Mouse (Mus musculus) heart, postnatal 0 days (tissue): ENCODE data around the gene Pkd1l1. TPM values are rescaled to one million over a fixed set of nuclear protein-coding genes. Genes with fewer than 3 reads are reported as not detected.

Experiments used
- ATAC-seq: fragments of 200-750 bp; cut with Nextera tagmentation; 2 replicates; pipeline ENCODE4 v1.8.0; 2017; ENCODE audit warnings: low read depth, moderate number of reproducible peaks, moderate library complexity; ENCODE audit not compliant: insufficient read depth
- DNase-seq: peaks from one replicate; pipeline ENCODE4 v3.0.0-alpha.2; 2016; ENCODE audit warnings: low spot score
- H3K27ac ChIP-seq: fragments of 300-500 bp; sonication (generic); 2 replicates; pipeline ENCODE4 v1.5.1; 2014; ENCODE audit warnings: low read depth, mild to moderate bottlenecking
- H3K27me3 ChIP-seq: fragments of 300-500 bp; sonication (generic); 2 replicates; pipeline ENCODE4 v1.6.1; 2014; ENCODE audit warnings: low read length, mixed read lengths; ENCODE audit not compliant: control insufficient read depth, insufficient read depth
- H3K36me3 ChIP-seq: fragments of 300-500 bp; sonication (generic); replicated peaks from 2 replicates; pipeline ENCODE4 v1.6.1; 2014; ENCODE audit warnings: low read length, mixed read lengths; ENCODE audit not compliant: control insufficient read depth, insufficient read depth
- H3K4me1 ChIP-seq: fragments of 300-500 bp; sonication (generic); 2 replicates; pipeline ENCODE4 v1.6.1; 2014; ENCODE audit warnings: antibody characterized with exemption; ENCODE audit not compliant: control insufficient read depth, insufficient read depth
- H3K4me2 ChIP-seq: fragments of 300-500 bp; sonication (generic); 2 replicates; pipeline ENCODE4 v1.6.1; 2014; ENCODE audit warnings: low read depth, mild to moderate bottlenecking, low read length, moderate library complexity
- H3K4me3 ChIP-seq: fragments of 300-500 bp; sonication (generic); 2 replicates; pipeline ENCODE4 v1.5.1; 2014; ENCODE audit warnings: low read depth, low read length
- H3K9ac ChIP-seq: fragments of 300-500 bp; sonication (generic); replicated peaks from 2 replicates; pipeline ENCODE4 v1.6.1; 2014; ENCODE audit warnings: low read depth, low read length, mixed read lengths
- H3K9me3 ChIP-seq: fragments of 300-500 bp; sonication (generic); replicated peaks from 2 replicates; pipeline ENCODE4 v1.6.1; 2016; ENCODE audit warnings: low read length; ENCODE audit not compliant: control insufficient read depth
- CTCF ChIP-seq: IDR thresholded peaks from 2 replicates; pipeline ENCODE4 v1.5.1; 2016; ENCODE audit warnings: antibody characterized with exemption, control low read depth, low read depth
- EP300 ChIP-seq: IDR thresholded peaks from 2 replicates; pipeline ENCODE4 v1.6.1; 2016; ENCODE audit warnings: antibody characterized with exemption, low read depth
- WGBS: fragments of 180-500 bp; shearing (Covaris S2); extraction: QIAGEN DNeasy Blood & Tissue Kit; methylation state at CpG from one replicate; pipeline ENCODE4 v1.1.7; 2014; 5-methylcytosine and 5-hydroxymethylcytosine counted together
- polyA plus RNA-seq: library from polyadenylated mRNA; unstranded; fragments of >200 nt; fragmentation: Nextera tagmentation; extraction: Ambion mirVana; gene quantifications from 2 replicates; pipeline ENCODE4 v1.2.1, GENCODE M21; 2015
- total RNA-seq: library from RNA; depleted of rRNA; stranded (reverse); fragments of >200 nt; gene quantifications from 2 replicates; pipeline ENCODE4 v1.2.3, GENCODE M21; 2014; ENCODE audit warnings: low replicate concordance

Gene Pkd1l1
- total and polyA plus RNA-seq, 2 experiments from 2014 or later = 0.01 TPM; not detected in 1

DNA sequence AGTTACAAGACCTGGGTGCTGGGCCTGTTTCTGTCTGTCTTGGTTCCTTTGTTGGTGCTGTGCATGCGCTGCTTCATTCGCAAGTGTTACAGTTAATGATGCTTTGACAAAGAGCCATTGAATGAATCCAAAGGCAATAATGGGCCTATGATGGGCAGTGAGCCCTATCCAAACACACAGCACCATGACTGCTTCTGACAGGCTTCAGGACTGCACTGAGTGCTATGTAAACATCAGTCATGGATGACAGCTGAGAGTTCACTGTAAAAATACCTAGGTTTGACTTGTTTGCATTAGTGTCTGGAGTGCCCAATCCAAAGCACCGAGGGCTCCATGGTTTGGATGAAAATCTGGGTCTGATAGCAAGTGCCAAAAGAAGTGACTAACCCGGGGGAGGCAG lies 138.9 kb downstream of the Pkd1l1 start:
- Histone ChIP-seq H3K27me3 (no peaks in the 10 kb centered on the region), H3K4me3 (no peak overlapping the region), H3K36me3 (no peaks in the 10 kb centered on the region), H3K9me3 (no peaks in the 10 kb centered on the region), H3K27ac (no peak overlapping the region), H3K4me1 (no peaks in the 10 kb centered on the region), H3K4me2 (no peak overlapping the region), H3K9ac (no peak overlapping the region)
- TF ChIP-seq CTCF (no peak), EP300 (no peak)
- 81% methylated on average over 4 of the region's 4 CpGs for WGBS
- no peak for DNase-seq
- no peak for ATAC-seq

DNA sequence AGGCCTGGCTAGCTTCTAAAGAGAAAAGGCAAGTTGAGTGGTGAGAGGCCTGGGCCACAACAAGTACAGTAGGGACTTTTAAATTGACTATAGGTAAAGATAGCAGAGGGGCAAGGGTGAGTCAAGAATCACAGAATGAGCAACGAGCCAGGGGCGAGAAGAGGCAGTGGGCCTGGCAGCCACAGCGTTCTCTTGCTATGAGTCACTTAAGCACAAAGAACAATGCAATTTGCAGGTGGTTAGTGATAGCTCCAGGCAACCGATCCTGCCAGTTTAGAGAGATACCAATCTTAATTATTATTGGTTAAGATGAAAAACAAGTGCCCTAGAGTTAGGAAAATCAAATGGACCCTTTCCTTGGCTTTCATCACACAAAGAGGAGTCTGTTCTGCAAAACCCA lies 142.5 kb downstream of the Pkd1l1 start:
- H3K4me1 ChIP-seq = no peaks in the 10 kb centered on the region
- no peak for ATAC-seq
- 53% methylated on average over 4 of the region's 4 CpGs for WGBS
- H3K27me3 ChIP-seq = no peaks in the 10 kb centered on the region
- no peak overlapping the region for H3K4me3 ChIP-seq
- no peaks in the 10 kb centered on the region for H3K36me3 ChIP-seq
- no peak for TF ChIP-seq EP300
- TF ChIP-seq CTCF = no peak
- no peak overlapping the region for H3K4me2 ChIP-seq
- DNase-seq = no peak
- no peak overlapping the region for H3K9ac ChIP-seq
- H3K9me3 ChIP-seq = no peaks in the 10 kb centered on the region
- H3K27ac ChIP-seq = no peak overlapping the region

DNA sequence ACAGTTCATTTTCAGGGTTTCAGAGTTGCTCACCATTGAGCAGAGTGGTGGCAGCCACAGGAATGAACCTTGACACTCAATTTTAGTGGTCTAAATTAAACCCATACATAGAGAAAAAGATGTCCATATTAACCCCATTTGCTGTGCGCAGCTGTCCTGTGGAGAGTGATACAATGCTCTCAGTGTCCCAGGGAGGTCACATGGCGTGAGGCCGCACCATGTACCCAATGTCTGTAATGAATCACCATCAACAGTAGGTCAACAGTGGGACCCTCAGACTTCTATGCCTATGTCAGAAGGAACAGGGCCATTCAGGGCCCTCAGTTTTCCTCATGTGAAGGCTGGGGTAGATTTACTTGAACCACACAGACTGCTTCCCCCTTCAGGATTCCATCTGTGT lies 143.5 kb downstream of the Pkd1l1 start:
- no peak for TF ChIP-seq EP300
- TF ChIP-seq CTCF = no peak
- Histone ChIP-seq H3K27me3 (no peaks in the 10 kb centered on the region), H3K4me3 (no peak overlapping the region), H3K27ac (no peak overlapping the region), H3K9ac (no peak overlapping the region), H3K4me1 (no peaks in the 10 kb centered on the region), H3K9me3 (no peaks in the 10 kb centered on the region), H3K4me2 (no peak overlapping the region), H3K36me3 (no peaks in the 10 kb centered on the region)
- DNase-seq = no peak
- no peak for ATAC-seq
- 95% methylated on average over 3 of the region's 3 CpGs for WGBS

DNA sequence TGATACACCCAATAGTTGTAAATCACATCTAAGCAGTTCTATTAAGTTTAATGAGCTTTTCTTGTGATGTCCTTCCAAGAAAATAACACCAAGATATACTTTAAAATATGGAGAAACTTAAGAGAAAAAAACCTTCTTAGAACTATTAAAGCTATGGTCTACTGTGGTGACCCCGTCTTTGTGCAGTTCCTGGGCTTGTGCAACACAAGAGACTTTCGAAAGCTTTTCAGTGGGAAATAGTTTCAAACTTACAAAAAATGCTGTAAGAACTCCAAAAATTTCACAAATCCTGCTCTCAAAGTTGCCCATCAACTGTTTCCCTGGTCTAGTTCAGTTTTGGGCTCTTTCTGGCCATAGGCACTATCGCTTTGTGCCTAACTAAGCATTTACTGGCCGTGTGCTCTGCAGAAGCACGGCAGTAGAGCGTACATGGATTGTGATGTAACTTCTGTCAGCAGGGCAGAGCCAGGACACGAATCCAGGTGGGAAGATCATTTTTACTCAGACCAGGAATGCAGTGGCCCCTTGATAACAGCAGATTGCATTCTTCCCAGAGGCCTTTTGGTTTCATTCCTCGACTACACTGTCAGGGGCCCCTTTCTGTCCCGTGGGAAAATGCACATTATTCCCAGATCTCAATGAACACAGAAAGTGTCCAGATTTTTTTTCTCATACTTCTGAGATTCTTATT lies 144.1 kb downstream of the Pkd1l1 start:
- H3K27me3 ChIP-seq = no peaks in the 10 kb centered on the region
- H3K36me3 ChIP-seq = no peaks in the 10 kb centered on the region
- no peaks in the 10 kb centered on the region for H3K9me3 ChIP-seq
- WGBS = 70% methylated on average over 9 of the region's 9 CpGs
- no peak overlapping the region for H3K4me2 ChIP-seq
- TF ChIP-seq EP300 (no peak), CTCF (no peak)
- no peaks in the 10 kb centered on the region for H3K4me1 ChIP-seq
- no peak overlapping the region for H3K4me3 ChIP-seq
- no peak overlapping the region for H3K9ac ChIP-seq
- H3K27ac ChIP-seq = no peak overlapping the region
- no peak for ATAC-seq
- no peak for DNase-seq

DNA sequence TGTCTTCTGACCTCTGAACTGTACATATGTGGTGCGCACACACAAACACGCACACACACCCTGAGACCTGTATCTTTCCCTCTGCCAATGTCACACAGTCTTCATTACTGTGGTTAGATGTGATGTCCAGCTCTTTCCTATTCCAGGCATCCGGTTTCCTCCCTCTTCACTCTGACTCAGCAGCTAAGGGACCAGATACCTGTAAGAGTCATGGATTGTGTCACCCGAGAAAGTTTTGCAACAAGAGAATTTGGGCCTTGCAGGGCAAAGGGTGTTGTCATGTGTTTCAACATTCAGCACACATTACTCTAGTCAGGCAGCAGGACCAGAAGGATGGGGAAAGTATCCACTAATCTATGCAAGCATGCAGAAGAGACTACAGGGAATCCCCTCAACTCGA lies 146.5 kb downstream of the Pkd1l1 start:
- 79% methylated on average over 5 of the region's 5 CpGs for WGBS
- Histone ChIP-seq H3K9ac (no peak overlapping the region), H3K4me2 (no peak overlapping the region), H3K9me3 (no peaks in the 10 kb centered on the region), H3K36me3 (no peaks in the 10 kb centered on the region), H3K27ac (no peak overlapping the region), H3K4me3 (no peak overlapping the region), H3K4me1 (no peaks in the 10 kb centered on the region), H3K27me3 (no peaks in the 10 kb centered on the region)
- ATAC-seq (no peak), DNase-seq (no peak)
- TF ChIP-seq EP300 (no peak), CTCF (no peak)

DNA sequence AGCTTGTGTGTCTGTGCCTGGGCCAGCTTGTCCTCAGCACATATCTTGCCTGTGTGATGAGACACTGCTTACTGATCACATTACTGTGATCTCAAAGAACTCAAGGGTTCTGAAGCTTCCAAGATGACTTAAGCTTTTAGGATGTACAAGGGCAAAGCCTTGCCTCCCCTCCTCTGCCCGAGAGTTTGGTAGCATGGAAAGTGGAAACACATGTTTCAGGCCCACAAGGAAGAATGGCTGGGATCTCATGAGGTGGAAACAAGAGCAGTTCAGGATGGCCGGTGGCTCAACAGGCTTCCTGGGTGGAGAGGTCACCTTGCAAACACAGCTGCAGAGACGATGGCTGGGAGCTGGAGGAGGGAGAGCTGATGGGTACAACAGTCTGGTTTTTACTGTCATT lies 147.0 kb downstream of the Pkd1l1 start:
- no peaks in the 10 kb centered on the region for H3K36me3 ChIP-seq
- 66% methylated on average over 3 of the region's 3 CpGs for WGBS
- no peaks in the 10 kb centered on the region for H3K9me3 ChIP-seq
- H3K27ac ChIP-seq = no peak overlapping the region
- no peak for DNase-seq
- no peak for ATAC-seq
- H3K4me1 ChIP-seq = no peaks in the 10 kb centered on the region
- H3K4me2 ChIP-seq = no peak overlapping the region
- no peak overlapping the region for H3K9ac ChIP-seq
- no peak overlapping the region for H3K4me3 ChIP-seq
- TF ChIP-seq CTCF = no peak
- TF ChIP-seq EP300 = no peak
- no peaks in the 10 kb centered on the region for H3K27me3 ChIP-seq
